Mouse (Mus musculus) limb, embryonic 10.5 days (tissue): ENCODE measurements around the gene Doc2a. TPM values are rescaled to one million over a fixed set of nuclear protein-coding genes. Genes with fewer than 3 reads are reported as not detected.
A peak's percentile ranks its signal among the peaks of the same experiment; 100 is the strongest.

Experiments
- DNase-seq: peaks from one replicate; pipeline ENCODE4 v3.0.0-alpha.2; 2017; ENCODE audit warnings: low spot score
- H3K27ac ChIP-seq: fragments of 300-500 bp; sonication (generic); 2 replicates; pipeline ENCODE4 v1.5.1; 2016; ENCODE audit warnings: mild to moderate bottlenecking
- H3K27me3 ChIP-seq: fragments of 300-500 bp; sonication (generic); 2 replicates; pipeline ENCODE4 v1.6.1; 2016; ENCODE audit warnings: low read depth, mild to moderate bottlenecking; ENCODE audit not compliant: poor library complexity, severe bottlenecking
- H3K36me3 ChIP-seq: fragments of 300-500 bp; sonication (generic); 2 replicates; pipeline ENCODE4 v1.6.1; 2016; ENCODE audit warnings: mild to moderate bottlenecking, moderate library complexity
- H3K4me1 ChIP-seq: fragments of 300-500 bp; sonication (generic); 2 replicates; pipeline ENCODE4 v1.6.1; 2016
- H3K4me3 ChIP-seq: fragments of 300-500 bp; sonication (generic); 2 replicates; pipeline ENCODE4 v1.5.1; 2016; ENCODE audit warnings: mild to moderate bottlenecking, moderate library complexity
- H3K9me3 ChIP-seq: fragments of 300-500 bp; sonication (generic); replicated peaks from 2 replicates; pipeline ENCODE4 v1.6.1; 2016; ENCODE audit warnings: mild to moderate bottlenecking
- WGBS: fragments of 180-500 bp; shearing (Covaris S2); methylation state at CpG from one replicate; pipeline ENCODE4 v1.1.7; 2016; 5-methylcytosine and 5-hydroxymethylcytosine counted together
- polyA plus RNA-seq: library from polyadenylated mRNA; unstranded; fragments of >200 nt; fragmentation: Nextera tagmentation; extraction: Ambion mirVana; gene quantifications from 2 replicates; pipeline ENCODE4 v1.2.1, GENCODE M21; 2016

Gene Doc2a
- polyA plus RNA-seq, 1 experiment from 2014 or later, result 1.0 TPM

DNA sequence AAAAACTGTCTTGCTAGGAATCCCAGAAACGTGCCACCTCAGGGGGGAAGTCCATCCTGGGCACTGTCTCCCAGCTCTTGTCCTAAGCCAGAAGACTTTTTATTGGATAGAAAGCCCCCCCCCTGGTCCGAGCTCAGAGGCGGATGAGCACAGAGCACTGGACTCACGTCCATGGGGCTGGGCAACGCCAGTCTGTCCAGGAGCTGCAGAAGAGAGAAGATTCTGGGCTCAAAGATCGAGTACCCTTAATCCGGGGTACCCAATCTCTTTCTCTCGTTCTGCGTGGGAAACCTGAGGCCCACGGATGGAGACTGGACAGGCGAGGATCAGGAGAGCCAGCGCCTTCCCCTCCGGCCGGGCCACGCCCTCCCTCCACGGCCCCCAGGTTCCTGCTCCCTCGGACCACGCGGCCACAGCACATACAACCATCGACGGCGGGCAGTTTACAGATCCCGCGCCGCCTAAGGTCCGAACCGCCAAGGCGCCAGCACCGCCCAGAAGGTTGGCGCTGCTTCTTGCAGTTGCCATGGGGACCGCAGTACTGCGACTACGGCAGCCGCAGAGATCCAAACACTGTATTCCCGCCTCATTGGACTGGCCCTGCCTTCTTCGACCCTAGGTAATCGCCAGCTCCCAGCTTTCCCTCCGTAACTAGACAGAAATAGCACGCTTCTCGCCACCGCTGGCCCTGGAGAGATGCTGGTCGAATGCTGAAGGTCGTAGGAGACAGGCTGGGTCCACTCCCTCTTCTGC is 38.3 kb upstream of the Doc2a start:
- peak; percentile 90 for DNase-seq
- Histone ChIP-seq H3K4me1 (peaks cover 29% of the 10 kb centered on the region), H3K27me3 (no peaks in the 10 kb centered on the region), H3K9me3 (no peaks in the 10 kb centered on the region), H3K4me3 (peak overlapping the region; percentile 71), H3K36me3 (peaks cover 35% of the 10 kb centered on the region), H3K27ac (peak overlapping the region; percentile 92)
- 0% methylated on average over 43 of the region's 43 CpGs for WGBS

DNA sequence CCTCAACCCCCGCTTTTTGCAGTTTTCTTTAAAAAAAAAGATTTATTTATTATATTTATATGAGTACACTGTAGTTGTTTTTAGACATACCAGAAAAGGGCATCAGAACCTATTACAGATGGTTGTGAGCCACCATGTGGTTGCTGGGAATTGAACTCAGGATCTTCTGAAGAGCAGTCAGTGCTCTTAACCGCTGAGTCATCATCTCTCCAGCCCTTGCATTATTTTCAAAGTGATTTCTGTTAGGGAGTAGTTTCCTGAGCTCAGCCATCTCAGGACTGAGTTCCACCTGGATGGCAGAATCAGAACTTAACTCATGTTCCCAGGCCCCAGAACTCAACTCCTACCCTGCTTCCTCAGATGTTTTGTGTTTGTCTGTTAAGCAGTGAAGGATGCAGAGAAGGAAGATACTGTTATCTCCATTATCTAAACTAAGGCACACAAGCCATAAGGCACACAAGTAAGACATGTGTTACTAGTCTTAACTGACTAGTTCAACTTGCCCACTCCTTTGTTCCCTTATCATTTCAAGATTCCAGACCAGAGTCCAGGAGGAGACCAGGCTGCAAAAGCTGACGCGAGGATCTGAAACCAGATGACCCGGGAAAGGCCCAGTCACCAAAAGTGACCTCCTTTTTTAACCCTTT is 37.4 kb upstream of the Doc2a start:
- no peak for DNase-seq
- Histone ChIP-seq H3K9me3 (no peaks in the 10 kb centered on the region), H3K27ac (peak overlapping the region; percentile 92)

DNA sequence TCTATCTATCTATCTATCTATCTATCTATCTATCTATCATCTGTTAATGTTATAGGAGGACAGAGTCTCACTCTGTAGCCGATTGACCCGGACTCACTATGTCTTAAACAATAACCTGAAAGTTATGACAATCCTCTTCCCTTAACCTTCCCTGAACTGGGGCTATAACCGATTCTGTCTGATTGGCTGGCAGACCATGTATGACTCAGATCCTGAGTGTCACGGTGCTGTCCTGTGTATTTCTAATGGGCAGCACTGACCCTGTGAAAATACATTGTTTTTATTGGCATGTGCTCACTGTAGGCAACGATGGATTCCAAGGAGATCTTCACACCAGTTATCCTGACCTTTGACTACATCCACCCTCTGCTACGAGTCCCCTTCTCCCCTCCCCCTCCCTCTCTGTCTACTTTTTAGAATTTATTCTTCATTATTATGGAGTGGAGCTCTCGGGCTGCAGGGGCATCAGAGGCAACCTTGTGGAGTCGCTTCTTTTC is 31.4 kb upstream of the Doc2a start:
- WGBS, result 77% methylated on average over 8 of the region's 8 CpGs
- H3K4me1 ChIP-seq, result no peaks in the 10 kb centered on the region
- H3K27me3 ChIP-seq, result no peaks in the 10 kb centered on the region
- no peak overlapping the region for H3K27ac ChIP-seq
- no peaks in the 10 kb centered on the region for H3K9me3 ChIP-seq
- no peaks in the 10 kb centered on the region for H3K36me3 ChIP-seq
- no peak overlapping the region for H3K4me3 ChIP-seq
- no peak for DNase-seq

More for the DNA sequence above, 37.4 kb upstream of the Doc2a start:
- peaks cover 25% of the 10 kb centered on the region for H3K36me3 ChIP-seq
- WGBS, result 68% methylated on average over 5 of the region's 5 CpGs
- H3K4me3 ChIP-seq, result peak overlapping the region; percentile 71; the same call in 1 of the 2 replicates
- H3K4me1 ChIP-seq, result peaks cover 29% of the 10 kb centered on the region
- H3K27me3 ChIP-seq, result no peaks in the 10 kb centered on the region

DNA sequence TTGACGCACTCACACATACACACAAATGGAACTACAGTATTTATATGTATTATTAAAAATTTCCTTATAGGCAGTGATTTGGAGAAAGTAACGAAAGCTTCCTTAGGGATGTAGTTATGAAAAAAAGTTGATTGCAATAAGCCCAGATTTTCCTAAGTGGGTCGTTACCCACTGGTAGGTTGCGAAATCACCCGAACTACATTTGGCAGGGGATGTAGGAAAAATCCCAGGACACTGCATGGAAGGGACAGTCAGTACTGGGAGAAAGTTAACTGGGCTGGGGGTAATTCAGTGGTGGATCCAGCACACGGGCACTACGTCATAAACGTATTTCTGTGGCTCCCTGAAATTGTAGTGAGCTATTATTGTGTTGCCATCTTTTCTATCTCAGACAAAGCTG is 30.7 kb upstream of the Doc2a start:
- WGBS, result 90% methylated on average over 8 of the region's 8 CpGs

DNA sequence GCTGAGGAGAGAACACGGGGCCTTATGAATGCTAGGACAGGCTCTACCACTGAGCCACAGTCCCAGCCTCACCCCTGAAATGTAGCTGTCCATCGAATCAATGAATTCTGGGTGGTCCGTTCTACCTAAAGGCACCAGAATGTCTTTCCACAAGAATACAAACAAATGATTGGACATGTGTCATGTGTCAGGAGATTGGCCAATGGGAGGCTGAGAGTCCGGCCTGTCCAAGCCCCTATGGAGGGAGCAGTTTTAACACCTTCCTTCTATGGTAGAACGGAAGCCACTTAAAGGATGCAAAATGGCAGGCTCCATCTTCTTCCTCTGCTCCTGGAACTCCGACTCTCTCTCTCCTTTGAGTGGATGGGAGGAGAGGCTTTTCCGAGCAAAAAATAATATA is 29.6 kb upstream of the Doc2a start:
- Histone ChIP-seq H3K9me3 (no peaks in the 10 kb centered on the region), H3K27ac (no peak overlapping the region), H3K36me3 (no peaks in the 10 kb centered on the region), H3K4me1 (peaks cover under 1% of the 10 kb centered on the region), H3K4me3 (no peak overlapping the region), H3K27me3 (peaks cover 8% of the 10 kb centered on the region)
- WGBS, result 93% methylated on average over 7 of the region's 7 CpGs
- DNase-seq, result no peak

More for the DNA sequence above, 30.7 kb upstream of the Doc2a start:
- Histone ChIP-seq H3K36me3 (no peaks in the 10 kb centered on the region), H3K9me3 (no peaks in the 10 kb centered on the region), H3K27me3 (no peaks in the 10 kb centered on the region), H3K27ac (no peak overlapping the region), H3K4me3 (no peak overlapping the region), H3K4me1 (no peaks in the 10 kb centered on the region)
- no peak for DNase-seq

DNA sequence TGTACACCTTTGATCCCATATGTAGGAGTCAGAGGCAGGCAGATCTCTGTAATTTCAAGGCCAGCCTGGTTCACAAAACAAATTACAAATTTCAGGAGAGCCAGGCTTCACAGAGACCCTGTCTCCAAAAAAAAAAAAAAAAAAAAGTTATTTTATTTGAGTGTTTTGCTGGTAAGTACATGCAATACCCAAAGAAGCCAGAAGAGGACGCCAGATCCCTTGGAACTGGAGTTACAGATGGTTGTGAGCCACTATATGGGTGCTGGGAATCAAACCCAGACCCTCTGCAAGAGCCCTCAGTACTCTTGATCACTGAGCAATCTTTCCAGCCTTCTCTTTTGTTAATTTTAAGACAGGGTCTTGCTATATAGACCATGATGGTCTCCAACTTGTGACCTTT is 28.4 kb upstream of the Doc2a start:
- Histone ChIP-seq H3K36me3 (no peaks in the 10 kb centered on the region), H3K4me1 (peaks cover 13% of the 10 kb centered on the region), H3K9me3 (no peaks in the 10 kb centered on the region), H3K27ac (no peak overlapping the region), H3K4me3 (no peak overlapping the region), H3K27me3 (peaks cover 21% of the 10 kb centered on the region)
- no peak for DNase-seq
- WGBS, result 42% methylated on average over 1 of the region's 1 CpGs

DNA sequence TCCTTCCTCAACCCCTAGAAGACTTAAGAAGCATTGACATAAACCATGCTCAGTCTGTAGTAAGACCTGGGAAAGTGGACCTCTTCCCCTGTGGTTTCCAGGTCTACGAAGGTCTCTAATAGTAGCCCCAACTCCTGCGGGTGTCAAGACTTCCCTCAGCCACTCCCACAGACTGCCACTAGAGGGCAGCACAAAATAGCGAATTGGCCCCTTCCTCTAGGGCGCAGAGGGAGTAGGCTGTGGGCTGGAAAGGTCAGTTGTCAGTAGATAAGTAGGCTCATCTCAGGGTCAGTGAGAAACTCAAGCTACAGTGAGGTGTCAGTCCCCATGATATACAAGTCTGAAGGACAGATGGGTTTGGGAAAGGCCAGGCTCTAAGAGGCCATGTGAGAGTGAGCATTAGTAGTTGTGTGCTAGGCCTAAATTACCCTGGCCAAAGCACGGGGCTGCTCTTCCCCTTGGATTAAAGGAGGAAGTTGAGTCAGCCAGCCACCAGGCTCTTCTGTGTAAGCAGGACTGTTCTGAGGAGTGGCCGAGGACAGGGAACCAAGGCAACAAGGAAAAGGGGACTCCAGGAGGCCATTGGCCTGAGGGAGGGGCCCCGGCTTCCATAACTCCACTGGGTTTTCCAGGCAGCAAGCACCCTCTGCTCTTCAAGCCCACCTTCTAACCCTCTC is 25.2 kb upstream of the Doc2a start:
- H3K27ac ChIP-seq, result no peak overlapping the region
- H3K4me1 ChIP-seq, result peaks cover 16% of the 10 kb centered on the region
- no peak overlapping the region for H3K4me3 ChIP-seq
- H3K27me3 ChIP-seq, result peaks cover 38% of the 10 kb centered on the region
- no peaks in the 10 kb centered on the region for H3K9me3 ChIP-seq
- 23% methylated on average over 7 of the region's 7 CpGs for WGBS
- no peaks in the 10 kb centered on the region for H3K36me3 ChIP-seq
- DNase-seq, result peak; percentile 88

DNA sequence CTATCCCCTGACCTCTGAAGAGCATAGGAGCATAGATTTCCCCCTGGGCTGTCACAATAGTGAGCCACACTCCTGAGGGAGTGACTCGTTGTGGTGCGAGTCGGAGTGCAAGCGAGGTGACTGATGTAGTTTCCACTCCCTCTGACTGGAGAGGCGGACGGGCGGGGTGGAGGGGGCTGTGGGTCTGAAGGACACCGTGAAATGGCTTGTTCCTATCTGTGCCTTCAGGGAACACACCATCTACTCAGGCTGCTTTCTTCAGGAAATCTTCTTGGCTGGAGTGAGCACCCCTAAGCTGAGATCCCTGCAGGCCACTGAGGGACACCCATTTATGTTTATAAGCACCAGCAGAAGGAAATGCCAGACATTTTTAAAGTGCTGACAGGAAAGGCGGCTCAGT is 24.5 kb upstream of the Doc2a start:
- Histone ChIP-seq H3K4me1 (peaks cover 16% of the 10 kb centered on the region), H3K9me3 (no peaks in the 10 kb centered on the region), H3K4me3 (peak overlapping the region; percentile 42; the same call in 1 of the 2 replicates), H3K27ac (no peak overlapping the region), H3K36me3 (no peaks in the 10 kb centered on the region), H3K27me3 (peaks cover 38% of the 10 kb centered on the region)
- no peak for DNase-seq
- WGBS, result 7% methylated on average over 9 of the region's 9 CpGs

DNA sequence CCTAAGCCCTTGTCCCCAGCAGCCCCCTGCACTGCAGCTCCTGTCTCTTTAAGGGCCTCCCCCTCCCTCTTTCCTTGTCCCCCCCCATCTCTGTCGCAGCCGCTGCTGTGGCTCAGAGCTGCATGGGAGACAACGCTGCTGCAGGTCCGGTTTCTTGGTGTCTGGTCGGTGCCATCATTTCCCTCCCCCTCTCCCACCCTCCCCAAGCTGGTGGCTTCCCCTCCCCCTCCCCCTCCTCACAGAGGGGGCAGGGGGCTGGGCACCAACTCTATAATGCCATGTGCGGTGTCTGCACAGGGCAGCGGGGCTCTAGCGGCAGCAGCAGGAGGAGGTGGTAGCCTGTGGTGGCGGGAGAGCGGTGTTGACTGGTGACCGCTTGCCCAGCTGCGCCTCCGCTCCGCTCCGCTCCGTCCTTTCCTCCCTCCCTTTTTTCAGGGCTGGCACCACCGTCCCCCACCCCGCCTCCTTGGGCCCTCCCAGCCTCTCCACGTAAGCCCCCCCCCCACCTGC is 24.0 kb upstream of the Doc2a start:
- DNase-seq, result no peak
- H3K27me3 ChIP-seq, result peaks cover 38% of the 10 kb centered on the region
- H3K4me1 ChIP-seq, result peaks cover 16% of the 10 kb centered on the region
- H3K36me3 ChIP-seq, result no peaks in the 10 kb centered on the region
- no peaks in the 10 kb centered on the region for H3K9me3 ChIP-seq
- H3K27ac ChIP-seq, result no peak overlapping the region
- 0% methylated on average over 12 of the region's 19 CpGs for WGBS
- peak overlapping the region; percentile 42 for H3K4me3 ChIP-seq

DNA sequence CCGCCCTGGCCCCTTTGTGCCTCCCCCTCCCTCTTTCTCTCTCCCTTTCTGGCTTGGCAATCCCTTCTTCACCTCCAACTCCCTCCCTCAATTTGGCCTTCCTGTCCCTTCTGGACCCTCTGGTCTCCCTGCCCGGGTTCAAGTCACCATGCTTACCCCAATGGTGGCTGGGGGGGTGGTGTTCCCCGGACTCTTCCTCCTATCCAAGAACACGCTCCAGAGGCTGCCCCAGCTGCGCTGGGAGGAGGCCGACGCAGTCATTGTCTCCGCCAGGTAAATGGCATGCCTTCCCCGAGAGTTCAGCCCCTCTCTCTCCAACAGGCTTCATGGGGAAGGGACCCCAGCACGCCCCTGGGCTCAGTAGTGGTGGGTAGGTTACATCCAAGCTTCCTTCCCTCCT is 23.3 kb upstream of the Doc2a start:
- no peaks in the 10 kb centered on the region for H3K9me3 ChIP-seq
- no peak overlapping the region; the same call in 1 of the 2 replicates for H3K4me3 ChIP-seq
- H3K36me3 ChIP-seq, result no peaks in the 10 kb centered on the region
- H3K4me1 ChIP-seq, result peaks cover 16% of the 10 kb centered on the region
- H3K27ac ChIP-seq, result no peak overlapping the region
- 10% methylated on average over 10 of the region's 10 CpGs for WGBS
- DNase-seq, result no peak
- H3K27me3 ChIP-seq, result peaks cover 38% of the 10 kb centered on the region

DNA sequence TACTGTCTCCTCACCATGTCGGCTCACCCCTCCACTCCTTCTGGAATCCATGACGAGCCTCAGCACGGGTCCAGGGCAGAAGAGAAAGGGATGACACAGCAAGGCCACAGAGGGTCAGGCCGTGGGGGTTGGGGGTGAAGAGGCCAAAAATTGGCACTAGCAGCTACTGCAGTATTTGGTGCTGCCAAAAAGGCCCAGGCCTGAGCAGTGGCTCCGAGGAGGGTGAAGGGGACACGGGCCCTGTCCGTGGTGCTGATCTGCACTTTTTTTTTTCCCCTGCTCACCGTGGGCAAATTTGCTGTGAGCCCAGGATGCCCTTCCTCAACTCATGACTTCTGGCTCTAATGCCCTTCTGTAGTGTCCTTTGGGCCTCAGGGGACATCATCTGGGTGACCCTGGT is 21.8 kb upstream of the Doc2a start:
- Histone ChIP-seq H3K27me3 (peaks cover 52% of the 10 kb centered on the region), H3K9me3 (no peaks in the 10 kb centered on the region), H3K27ac (no peak overlapping the region), H3K36me3 (no peaks in the 10 kb centered on the region), H3K4me1 (peaks cover 24% of the 10 kb centered on the region), H3K4me3 (no peak overlapping the region)
- peak; percentile 68 for DNase-seq
- WGBS, result 21% methylated on average over 8 of the region's 8 CpGs

DNA sequence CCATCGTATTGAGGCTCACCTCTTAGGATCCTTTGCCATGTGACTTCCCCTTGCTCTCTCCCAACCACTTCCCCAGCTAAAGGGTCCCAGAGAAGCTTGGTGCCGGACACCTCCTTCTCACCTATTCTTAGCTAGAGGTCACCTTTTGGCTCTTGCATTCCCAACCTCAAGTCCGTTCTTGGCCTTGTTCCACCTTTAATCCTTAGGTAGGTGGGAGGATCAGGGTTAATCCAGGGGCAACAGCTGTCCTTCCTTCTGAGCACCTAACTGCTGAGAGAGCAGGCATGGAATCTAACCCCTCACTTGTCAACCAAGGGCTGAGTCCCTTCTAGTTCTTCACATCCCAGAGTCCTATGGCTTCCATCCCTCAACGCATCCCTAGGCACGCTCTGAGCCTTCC is 21.3 kb upstream of the Doc2a start:
- no peaks in the 10 kb centered on the region for H3K9me3 ChIP-seq
- peaks cover 27% of the 10 kb centered on the region for H3K4me1 ChIP-seq
- H3K27me3 ChIP-seq, result peaks cover 58% of the 10 kb centered on the region
- no peaks in the 10 kb centered on the region for H3K36me3 ChIP-seq
- H3K27ac ChIP-seq, result no peak overlapping the region
- H3K4me3 ChIP-seq, result no peak overlapping the region
- 75% methylated on average over 5 of the region's 5 CpGs for WGBS
- DNase-seq, result no peak

DNA sequence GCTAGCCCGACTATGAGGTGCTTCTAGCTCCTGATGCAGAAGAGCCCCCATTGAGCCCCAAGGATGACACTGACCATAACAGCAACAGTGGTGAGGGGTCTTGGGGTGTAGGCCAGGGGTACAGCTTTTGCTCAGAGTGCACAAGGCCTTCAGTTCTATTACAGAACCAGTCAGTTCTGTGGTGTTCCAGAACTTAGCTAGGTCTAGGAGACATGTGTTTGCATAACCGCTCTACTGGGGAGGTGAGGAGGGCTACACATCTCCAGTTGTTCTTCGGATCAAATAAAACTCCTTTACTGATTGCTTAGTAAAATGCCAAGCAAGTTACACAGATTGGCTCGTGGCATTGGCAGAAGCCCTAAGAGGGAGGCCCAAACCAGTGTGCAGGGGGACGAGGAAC is 15.7 kb upstream of the Doc2a start, which contains the start of gene 4930451I11Rik:
Gene 4930451I11Rik (minus strand): TSS at position 101 of the 400 bp plus-strand sequence.
- peak within 1 kb of the TSS; percentile 37 for H3K4me3 ChIP-seq
- no peak for DNase-seq
- H3K4me1 ChIP-seq, result peaks cover 30% of the 10 kb centered on the region
- no peaks in the 10 kb centered on the region for H3K36me3 ChIP-seq
- no peak within 1 kb of the TSS for H3K27ac ChIP-seq
- peaks cover 31% of the 10 kb centered on the region for H3K27me3 ChIP-seq
- H3K9me3 ChIP-seq, result no peaks in the 10 kb centered on the region
- WGBS, result 59% methylated on average over 5 of the region's 5 CpGs
